Mouse (Mus musculus) heart, postnatal 10 days (tissue): ENCODE results near the gene Syt15. TPM values are rescaled to one million over a fixed set of nuclear protein-coding genes. Genes with fewer than 3 reads are reported as not detected.

Experiments
- total RNA-seq, 2 experiments: library from RNA; stranded (reverse); gene quantifications; 2 replicates each; pipeline ENCODE4 v1.2.3; 2021

Gene Syt15
- total RNA-seq, 2 experiments from 2014 or later: 1.3 to 1.6 TPM

Other genes with a start within 250 kb of the Syt15 start
- under 1 TPM in 1 of 2 experiments, not detected in 1; 0.07 TPM for gene Zfp488, start 240.8 kb upstream of the Syt15 start, total RNA-seq
- gene Gm30083, start 204.4 kb upstream of the Syt15 start, total RNA-seq: not detected
- gene Gm5460, start 202.8 kb upstream of the Syt15 start, total RNA-seq: not detected
- gene Antxrl, start 166.9 kb upstream of the Syt15 start, total RNA-seq: not detected
- gene Anxa8, start 133.6 kb upstream of the Syt15 start, total RNA-seq: 1 to 10 TPM; 3.3 TPM
- gene A630023A22Rik, start 116.8 kb upstream of the Syt15 start, total RNA-seq: not detected
- under 1 TPM; 0.12 TPM for gene Npy4r, start 67.1 kb upstream of the Syt15 start, total RNA-seq
- under 1 TPM; 0.17 to 0.34 TPM for gene Gprin2, start 17.9 kb upstream of the Syt15 start, total RNA-seq
- 1 to 10 TPM; 7.4 to 7.7 TPM for gene Shld2, start 90.9 kb downstream of the Syt15 start, total RNA-seq
- gene Glud1, start 91.1 kb downstream of the Syt15 start, total RNA-seq: 100 to 1,000 TPM; 130 to 141 TPM
- not detected for gene Fam25c, start 135.8 kb downstream of the Syt15 start, total RNA-seq
- 1 to 10 TPM; 3.4 to 3.7 TPM for gene Sncg, start 155.2 kb downstream of the Syt15 start, total RNA-seq
- 10 to 100 TPM; 43.8 to 50.9 TPM for gene Mmrn2, start 155.9 kb downstream of the Syt15 start, total RNA-seq